Comparison of ENCODE assay signal across 9 mouse cellular contexts in the genomic region with DNA sequence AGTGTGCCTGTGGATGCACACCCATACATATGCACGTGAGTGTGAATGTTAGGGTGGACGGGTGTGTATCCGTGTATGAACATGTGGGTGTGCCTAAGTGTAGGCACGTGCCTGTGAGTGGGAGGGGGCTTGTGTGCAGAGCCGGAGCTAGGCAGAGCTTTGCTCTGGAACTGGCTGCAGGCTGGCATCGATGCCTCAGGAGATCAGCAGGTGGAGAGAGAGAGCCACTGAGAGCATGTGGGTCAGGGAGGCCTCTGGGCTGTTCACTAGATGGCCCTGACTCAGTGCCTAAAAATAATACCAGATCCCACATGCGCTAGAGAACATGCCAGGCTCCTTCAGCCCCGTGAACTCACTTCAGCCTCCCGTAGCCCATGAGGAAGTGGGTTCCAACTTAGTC. TPM values are rescaled to one million over a fixed set of nuclear protein-coding genes. Genes with fewer than 3 reads are reported as not detected.
DNase-seq lines count a peak whose midpoint lies in the region; ATAC-seq and TF ChIP-seq lines count a peak whose summit lies in the region.
"Had no signal": no experiment of that assay in that cellular context is flagged by ENCODE, and none has a peak within 500 bp of the region (broad histone marks: within the 10 kb centered on the region; RNA-seq: fewer than 3 reads in every experiment).

No protein-coding gene starts in this region.

- H3K36me3 ChIP-seq in midbrain, embryonic 13.5 days, result no peaks in the 10 kb centered on the region
- H3K36me3 ChIP-seq: G1E had no signal

- peak overlapping the region; percentile 4; the same call in 1 of the 2 replicates for H3K9ac ChIP-seq in midbrain, embryonic 13.5 days (replicated peaks)

- ATAC-seq in midbrain, embryonic 13.5 days, result 0 out of 2 replicates have a peak, but pooled peaks have one; percentile 44

- H3K9me3 ChIP-seq in midbrain, embryonic 13.5 days, result no peaks in the 10 kb centered on the region
- H3K9me3 ChIP-seq: G1E had no signal

- peak overlapping the region; percentile 27; the same call in 1 of the 2 replicates for H3K4me3 ChIP-seq in gastrocnemius, adult 2 months
- H3K4me3 ChIP-seq in midbrain, embryonic 13.5 days (replicated peaks), result no peak overlapping the region

- DNase-seq in gastrocnemius, adult 2 months, result peak; percentile 80
- no peak for DNase-seq in gastrocnemius, postnatal 36 days
- DNase-seq in 3T3-L1 (ENCODE audit: low read depth, low spot score) (peak; percentile 21), adipocyte (ENCODE audit: low spot score) (no peak)
- DNase-seq in cerebellum, adult 9-11 months, result peak; percentile 91
- DNase-seq in heart, postnatal 36 days, result peak; percentile 16 to 39
- DNase-seq in embryo, embryonic 11 days, result no peak

- no peaks in the 10 kb centered on the region; the same call in none of the 2 replicates for H3K27me3 ChIP-seq in midbrain, embryonic 13.5 days

- H3K27ac ChIP-seq in gastrocnemius, adult 2 months, result peak overlapping the region; percentile 79
- no peak overlapping the region for H3K27ac ChIP-seq in midbrain, embryonic 13.5 days

- no peak overlapping the region for H3K4me2 ChIP-seq in midbrain, embryonic 13.5 days (replicated peaks)

- H3K4me1 ChIP-seq in midbrain, embryonic 13.5 days (replicated peaks), result peaks cover 48% of the 10 kb centered on the region

- peak; percentile 77 for TF ChIP-seq CTCF in gastrocnemius, adult 2 months (IDR thresholded peaks at IDR 0.05)

- 64% methylated on average over 9 of the region's 9 CpGs for WGBS in midbrain, embryonic 13.5 days

- intact Hi-C loops in gastrocnemius, adult 2 months (cut with DNase I), result loop anchor here (10.0 kb wide), 1 partner anchor 65 kb away; no protein-coding TSS in a partner anchor
- intact Hi-C loops in gastrocnemius, postnatal 36 days (cut with DNase I), result loop anchor here (5.0 kb wide), 1 partner anchor 298 kb away; no protein-coding TSS in a partner anchor
- intact Hi-C loops in heart, postnatal 36 days (cut with DNase I), result loop anchor here (2.0 kb wide), 1 partner anchor 65 kb away; no protein-coding TSS in a partner anchor

RNA-seq across cellular contexts. Expression of a gene that starts 51.3 kb away (rescaled TPM):
- 10 to 100 TPM; 38.2 to 52.0 TPM for total RNA-seq in gastrocnemius, adult 2 months (2021)
- 10 to 100 TPM; 37.6 to 46.5 TPM for total RNA-seq in gastrocnemius, postnatal 36 days (2021)
- total RNA-seq in heart, postnatal 36 days (2021), result 10 to 100 TPM; 41.7 to 54.2 TPM
- polyA plus RNA-seq in midbrain, embryonic 13.5 days (2015; fragmentation: Nextera tagmentation; extraction: Ambion mirVana), result 36.2 and 36.3 TPM in 2 replicates

Comparison
In these comparisons a context has a peak if more than half of its experiments do, and no peak if none do; other contexts are left out.
1. DNase-seq: peak in gastrocnemius, adult 2 months (single experiment), 3T3-L1 (single experiment), cerebellum, adult 9-11 months (single experiment) and heart, postnatal 36 days (2 of 2); none in gastrocnemius, postnatal 36 days (0 of 2), adipocyte (single experiment) and embryo, embryonic 11 days (single experiment).